Mouse (Mus musculus) T-helper 2 cell (primary cell): ENCODE results near the gene Samd11.

Experiments used
- in situ Hi-C: fragments of 300-600 bp; cut with MboI, MseI; formaldehyde crosslinking; loops from one replicate; pipeline ENCODE4 v1.15.1; 2025; ENCODE audit warnings: high pct_unique_total_duplicates

Samd11 gene

GRCm38 (mm10) chr4:156255078-156255839, at the start of gene Samd11:
TSS of gene Samd11 (minus strand) at chr4:156255657.
- in situ Hi-C loops, result no loop called here

- in situ Hi-C loops, result no loop called here
Measured at GRCm38 (mm10) chr4:156254361-156255077, 938 bp downstream of the Samd11 start.

DNA sequence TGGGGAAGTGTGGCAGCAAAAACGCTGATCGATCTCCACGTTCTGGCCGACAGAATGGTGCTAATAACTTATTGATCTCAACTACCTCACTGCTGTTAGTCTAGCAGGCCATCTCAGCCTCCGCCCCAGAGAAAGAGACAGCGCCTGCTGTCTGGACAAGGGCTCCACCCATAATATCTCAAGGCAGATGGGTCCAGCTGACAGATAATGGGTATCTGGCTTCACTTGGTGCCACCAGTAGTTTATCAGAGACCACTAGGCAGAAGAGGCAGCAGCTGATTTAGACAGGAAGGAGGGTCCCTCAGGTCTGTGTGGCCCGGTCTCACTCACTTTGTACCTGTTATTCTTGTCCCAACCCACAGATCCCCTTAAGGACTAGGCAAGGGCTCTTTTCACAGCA, 2.4 kb downstream of the Samd11 start:
- in situ Hi-C loops, result no loop called here

GRCm38 (mm10) chr4:156252619-156253018, 2.8 kb downstream of the Samd11 start:
- in situ Hi-C loops, result no loop called here

DNA sequence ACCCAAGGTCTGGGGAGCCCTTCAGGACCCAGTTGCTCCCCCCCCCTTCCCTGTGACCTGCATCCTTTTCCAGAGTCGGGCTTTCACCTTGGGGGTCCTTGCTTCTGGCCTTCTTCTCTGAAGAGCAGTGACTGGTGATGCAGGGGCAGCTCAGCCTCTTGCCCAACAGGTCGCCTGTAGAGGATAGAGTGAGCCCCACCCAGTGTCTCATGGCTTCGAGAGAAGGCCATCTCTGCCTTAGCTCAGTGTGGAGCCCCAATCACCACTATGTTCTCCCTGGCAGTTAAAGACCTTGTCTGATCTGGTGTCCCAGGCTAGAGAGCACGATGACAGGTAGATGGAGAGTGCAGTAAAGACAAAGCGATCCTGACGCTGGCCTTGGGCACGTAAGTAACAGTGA, 3.3 kb downstream of the Samd11 start:
- in situ Hi-C loops, result no loop called here

GRCm38 (mm10) chr4:156251081-156251480, 4.4 kb downstream of the Samd11 start:
- in situ Hi-C loops, result no loop called here

DNA sequence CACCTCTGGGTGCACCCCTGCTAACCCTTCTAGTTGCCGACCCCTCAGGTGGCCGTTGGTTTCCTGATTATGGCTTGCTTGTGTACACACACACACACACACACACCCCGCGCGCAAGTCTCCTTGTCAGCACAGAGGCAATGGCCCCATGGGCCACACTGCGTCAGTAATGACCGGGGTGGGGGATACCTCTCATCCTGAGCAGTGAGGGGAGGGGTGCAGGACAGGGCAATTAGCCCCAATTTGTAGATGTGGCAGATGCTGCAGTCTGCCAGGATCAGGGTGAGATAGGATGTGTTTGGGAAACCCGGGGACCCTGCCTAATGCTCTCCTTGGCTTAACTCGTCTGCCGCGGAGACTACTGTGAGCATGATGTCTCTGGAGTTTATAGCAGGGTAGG, 5.9 kb downstream of the Samd11 start:
- in situ Hi-C loops, result no loop called here

DNA sequence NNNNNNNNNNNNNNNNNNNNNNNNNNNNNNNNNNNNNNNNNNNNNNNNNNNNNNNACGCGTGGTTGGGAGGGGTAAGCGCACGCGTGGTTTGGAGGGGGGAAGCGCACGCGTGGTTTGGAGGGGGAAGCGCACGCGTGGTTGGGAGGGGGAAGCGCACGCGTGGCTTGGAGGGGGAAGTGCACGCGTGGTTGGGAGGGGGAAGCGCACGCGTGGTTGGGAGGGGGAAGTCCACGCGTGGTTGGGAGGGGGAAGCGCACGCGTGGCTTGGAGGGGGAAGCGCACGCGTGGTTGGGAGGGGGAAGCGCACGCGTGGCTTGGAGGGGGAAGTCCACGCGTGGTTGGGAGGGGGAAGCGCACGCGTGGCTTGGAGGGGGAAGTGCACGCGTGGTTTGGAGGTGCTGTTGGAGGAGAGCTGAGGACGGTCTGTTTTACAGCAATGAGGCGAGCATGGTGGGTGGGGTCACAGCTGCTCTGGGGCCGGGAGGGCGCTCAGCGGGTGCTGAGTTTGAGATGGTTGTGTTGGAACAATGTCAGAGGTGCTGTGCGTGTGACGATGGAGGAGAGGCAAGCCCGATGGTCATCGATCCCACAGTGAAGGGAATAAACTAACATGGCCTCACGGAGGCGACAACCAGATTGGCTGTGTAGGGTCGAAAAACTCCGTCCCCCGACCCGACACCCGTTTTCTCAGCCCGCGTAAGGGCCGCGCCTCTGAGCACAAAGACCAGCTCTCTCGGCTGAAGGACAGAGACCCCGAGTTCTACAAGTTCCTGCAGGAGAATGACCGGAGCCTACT, 18.6 kb downstream of the Samd11 start:
- in situ Hi-C loops, result no loop called here

DNA sequence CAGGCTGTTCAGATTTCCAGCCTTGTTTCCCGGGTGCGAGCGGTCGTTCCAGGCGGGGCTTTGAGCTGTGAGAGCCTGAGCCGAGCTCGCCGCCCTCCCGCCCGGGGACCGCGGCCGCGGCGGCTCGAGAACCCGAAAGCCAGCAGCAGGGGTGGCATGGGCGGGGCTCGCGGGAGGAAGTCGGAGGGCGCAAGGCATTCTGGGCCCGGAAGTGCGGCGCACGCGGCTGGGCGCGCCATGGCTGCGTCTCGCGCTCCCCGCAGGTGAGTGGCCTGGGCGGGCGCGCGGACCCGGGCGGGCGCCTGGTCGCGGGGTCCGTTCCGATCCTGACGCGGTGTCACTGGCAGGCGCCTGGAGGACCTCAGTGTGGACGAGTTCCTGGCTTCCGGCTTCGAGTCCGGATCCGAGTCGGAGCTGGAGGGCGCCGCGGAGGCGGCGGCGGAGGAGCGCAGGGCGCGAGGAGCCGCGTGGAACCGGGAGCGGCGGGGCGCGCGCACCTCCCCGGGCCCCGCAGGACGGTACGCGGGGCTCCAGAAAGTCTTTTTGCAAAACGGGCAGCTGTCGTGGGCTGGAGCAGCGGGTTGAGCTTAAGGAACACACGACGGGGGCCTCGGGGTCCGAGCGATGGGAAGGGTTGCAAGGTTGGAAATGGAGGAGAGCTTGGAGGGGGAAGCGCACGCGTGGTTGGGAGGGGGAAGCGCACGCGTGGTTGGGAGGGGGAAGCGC, 19.5 kb downstream of the Samd11 start, which contains the start of gene Noc2l:
Gene Noc2l, plus strand, starts transcription at position 203 of the 726 bp plus-strand sequence.
- in situ Hi-C loops, result no loop called here

GRCm38 (mm10) chr4:156235360-156235770, 20.1 kb downstream of the Samd11 start:
- in situ Hi-C loops, result no loop called here

DNA sequence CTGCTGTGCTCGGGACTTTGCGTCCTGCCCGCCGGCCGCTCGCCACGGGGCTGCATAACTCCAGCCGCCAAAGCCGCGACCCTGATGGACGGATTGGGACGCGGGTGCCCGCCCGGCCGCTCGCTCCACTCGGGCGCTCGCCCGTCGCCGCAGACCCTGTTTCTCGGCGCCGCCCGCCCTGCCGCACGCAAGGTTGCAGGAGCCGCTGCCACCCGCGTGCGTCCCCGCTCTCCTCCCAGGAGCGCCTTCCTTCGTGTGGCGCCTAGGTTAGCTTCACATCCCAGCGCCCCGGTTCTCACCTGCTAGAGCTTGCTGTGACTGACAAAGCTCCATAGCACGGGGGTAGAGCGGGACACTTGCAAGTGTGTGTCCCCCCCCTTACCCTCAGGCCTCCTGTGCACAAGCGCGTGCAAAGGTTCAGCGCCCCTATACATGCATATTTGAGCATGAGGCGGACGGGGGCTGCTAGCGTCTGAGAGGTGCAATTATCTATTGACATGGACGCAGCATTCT, 20.7 kb downstream of the Samd11 start, which contains the start of gene Plekhn1:
Gene Plekhn1, minus strand, starts transcription at position 157 of the 513 bp plus-strand sequence.
- in situ Hi-C loops, result no loop called here

- in situ Hi-C loops, result no loop called here
Measured at GRCm38 (mm10) chr4:156234021-156234501, 21.4 kb downstream of the Samd11 start.

DNA sequence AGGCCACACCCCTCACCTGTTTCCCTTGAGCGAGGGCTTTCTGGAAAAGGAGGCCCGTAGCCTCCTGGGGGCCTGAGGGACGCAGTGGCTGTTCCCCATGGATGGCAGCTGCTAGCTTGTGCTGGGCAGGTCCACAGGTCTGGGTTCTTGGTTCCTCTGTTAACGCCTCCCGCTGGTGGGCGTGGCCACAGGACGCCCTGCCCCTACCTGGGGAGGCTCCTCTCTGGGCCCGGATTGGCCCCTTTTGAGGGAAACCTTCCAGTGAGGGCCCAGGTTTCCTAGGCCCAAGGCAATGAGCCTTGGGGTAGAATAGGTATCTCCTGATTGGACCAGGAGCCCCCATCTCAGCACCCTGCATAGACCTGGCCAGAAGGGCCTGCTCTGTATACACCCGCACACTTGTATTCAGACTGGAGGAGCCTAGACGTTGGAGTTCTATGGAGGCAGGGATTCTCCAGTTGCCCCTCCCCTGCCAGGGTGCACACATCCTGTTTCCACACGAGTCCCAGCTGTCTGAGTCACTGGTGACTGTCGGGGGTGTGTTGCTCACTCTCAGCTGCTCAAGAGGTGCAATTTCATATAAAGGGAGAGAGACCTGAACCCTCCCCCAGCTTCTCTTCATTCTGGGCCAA, 26.9 kb downstream of the Samd11 start:
- in situ Hi-C loops, result loop anchor here (5.0 to 10.0 kb wide), 3 partner anchors 64 to 324 kb away; no protein-coding TSS in a partner anchor

DNA sequence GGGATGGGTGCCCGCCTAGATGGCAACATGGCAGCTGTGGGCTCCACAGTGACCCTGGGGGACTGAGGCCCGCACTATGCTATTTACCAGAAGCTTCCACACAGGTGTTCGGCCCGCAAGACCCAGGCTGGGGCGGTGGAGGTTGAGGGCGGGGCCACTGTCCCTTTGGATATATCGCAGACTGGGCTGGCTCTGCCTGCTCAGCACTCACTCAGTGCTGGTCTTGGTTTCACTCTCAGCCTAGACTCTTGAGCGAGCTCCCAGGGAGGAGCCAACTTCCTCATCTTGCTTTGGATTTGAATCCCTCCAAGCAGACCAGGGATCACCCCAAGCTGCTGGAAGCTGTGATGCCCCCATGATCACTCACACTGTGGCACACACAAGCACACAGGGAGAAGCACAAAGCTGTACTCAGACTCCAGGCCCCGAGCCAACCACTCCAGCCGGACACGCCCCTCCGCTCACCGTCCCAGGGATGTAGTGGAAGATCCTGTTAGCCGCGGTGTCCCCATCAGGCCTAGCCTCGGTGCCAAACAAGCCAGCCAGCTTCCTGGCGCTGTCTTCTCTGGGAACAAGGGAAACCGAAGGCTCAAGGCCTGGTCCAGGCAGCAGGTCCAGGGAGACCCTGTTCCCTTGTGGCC, 27.6 kb downstream of the Samd11 start:
- in situ Hi-C loops, result loop anchor here (5.0 to 10.0 kb wide), 3 partner anchors 63 to 323 kb away; no protein-coding TSS in a partner anchor

DNA sequence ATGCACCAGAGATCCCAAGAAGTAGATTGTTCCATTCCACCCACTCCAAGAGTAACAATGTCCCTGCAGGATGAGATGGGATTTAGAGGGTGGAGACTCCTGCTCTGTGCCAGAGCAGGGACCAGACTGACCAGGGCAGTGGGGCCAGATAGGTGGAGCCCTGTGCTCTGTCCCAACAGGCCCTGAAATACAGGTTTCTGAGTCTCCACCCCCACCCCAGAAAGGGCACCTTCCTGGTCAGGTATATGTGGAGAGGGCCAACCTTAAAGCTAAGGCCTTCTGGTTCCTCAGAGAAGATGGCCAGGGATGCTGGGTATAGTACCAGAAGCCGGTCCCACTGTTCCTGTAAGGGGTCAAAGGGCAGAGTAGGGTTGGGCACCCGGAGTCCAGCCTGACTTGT, 31.2 kb downstream of the Samd11 start:
- in situ Hi-C loops, result loop anchor here (10.0 kb wide), 2 partner anchors 59 to 319 kb away; no protein-coding TSS in a partner anchor

- in situ Hi-C loops, result loop anchor here (10.0 kb wide), 2 partner anchors 55 to 315 kb away; no protein-coding TSS in a partner anchor
Measured at GRCm38 (mm10) chr4:156219936-156220335, 35.5 kb downstream of the Samd11 start.

DNA sequence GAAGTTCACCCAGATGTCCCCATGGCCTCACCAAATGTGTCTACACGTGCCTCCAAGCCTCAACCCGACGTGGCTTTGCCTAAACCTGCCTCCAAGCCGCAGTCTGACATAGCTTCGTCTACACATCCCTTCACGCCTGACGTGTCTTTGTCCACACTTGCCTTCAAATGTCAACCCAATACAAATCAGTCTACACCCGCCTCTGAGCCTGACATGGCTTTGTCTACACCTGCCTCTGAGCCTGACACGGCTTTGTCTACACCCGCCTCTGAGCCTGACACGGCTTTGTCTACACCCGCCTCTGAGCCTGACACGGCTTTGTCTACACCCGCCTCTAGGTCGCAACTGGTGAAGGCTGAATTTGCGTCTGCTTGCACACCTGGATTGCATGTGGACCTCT, 37.6 kb downstream of the Samd11 start:
- in situ Hi-C loops, result no loop called here

DNA sequence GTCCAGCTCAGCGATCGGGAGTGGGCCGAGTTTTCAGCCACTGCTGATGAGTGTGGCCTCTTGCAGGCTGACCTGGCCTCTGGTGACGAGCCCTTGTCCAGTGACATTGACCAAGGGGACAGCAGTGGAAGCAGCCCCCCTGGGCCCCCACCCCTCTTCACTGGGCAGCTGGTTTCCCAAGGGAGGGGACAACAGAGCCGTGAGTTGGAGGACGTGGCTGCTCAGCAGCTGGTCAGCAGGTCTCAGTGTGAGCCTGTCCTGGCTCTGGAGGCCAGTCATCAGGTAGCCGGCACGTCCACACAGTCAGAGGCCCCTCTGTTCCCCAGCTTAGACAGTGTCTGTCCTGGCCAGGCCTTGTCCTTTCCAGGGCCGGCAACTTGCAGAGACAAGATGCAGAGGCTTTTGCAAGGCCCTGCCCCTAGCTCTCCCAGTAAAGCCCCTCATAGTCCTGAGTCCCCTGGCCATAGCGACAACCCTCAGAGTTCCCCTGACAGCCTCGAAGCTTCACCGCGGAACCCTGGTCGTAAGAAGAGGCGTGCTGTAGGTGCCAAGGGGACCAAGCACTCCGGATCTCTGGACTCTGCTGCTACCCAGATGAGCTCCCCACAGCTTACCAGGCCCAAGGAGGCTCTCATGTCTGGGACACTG, 38.3 kb downstream of the Samd11 start:
- in situ Hi-C loops, result no loop called here

DNA sequence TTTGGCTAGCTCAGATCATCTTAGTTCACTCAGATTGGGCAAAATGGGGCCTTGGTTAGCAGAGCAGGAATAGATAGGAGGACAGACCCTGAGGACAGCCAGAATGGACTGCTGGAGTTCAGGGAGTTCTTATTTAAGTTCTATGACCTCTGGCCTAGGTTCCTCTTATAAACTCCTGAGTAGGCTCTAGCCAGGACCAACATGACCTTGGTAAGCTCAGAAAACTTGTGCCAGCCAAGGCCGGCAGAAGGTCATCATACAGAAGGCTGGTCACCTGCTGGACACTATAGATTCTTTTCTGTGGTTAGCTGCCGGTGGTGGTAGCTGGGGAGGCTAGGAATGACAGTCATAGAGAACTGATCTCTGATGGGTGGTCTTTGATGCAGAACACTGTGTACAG, 39.3 kb downstream of the Samd11 start:
- in situ Hi-C loops, result no loop called here
